Mouse (Mus musculus) naive thymus-derived CD4-positive, alpha-beta T cell, adult 2 months (primary cell): ENCODE data around the gene Cldnd1.
A peak's percentile ranks its signal among the peaks of the same experiment; 100 is the strongest.

ENCODE experiments used
- DNase-seq: peaks from one replicate; pipeline ENCODE4 v3.0.0-alpha.2; 2011; ENCODE audit warnings: low read depth

Gene Cldnd1

DNA sequence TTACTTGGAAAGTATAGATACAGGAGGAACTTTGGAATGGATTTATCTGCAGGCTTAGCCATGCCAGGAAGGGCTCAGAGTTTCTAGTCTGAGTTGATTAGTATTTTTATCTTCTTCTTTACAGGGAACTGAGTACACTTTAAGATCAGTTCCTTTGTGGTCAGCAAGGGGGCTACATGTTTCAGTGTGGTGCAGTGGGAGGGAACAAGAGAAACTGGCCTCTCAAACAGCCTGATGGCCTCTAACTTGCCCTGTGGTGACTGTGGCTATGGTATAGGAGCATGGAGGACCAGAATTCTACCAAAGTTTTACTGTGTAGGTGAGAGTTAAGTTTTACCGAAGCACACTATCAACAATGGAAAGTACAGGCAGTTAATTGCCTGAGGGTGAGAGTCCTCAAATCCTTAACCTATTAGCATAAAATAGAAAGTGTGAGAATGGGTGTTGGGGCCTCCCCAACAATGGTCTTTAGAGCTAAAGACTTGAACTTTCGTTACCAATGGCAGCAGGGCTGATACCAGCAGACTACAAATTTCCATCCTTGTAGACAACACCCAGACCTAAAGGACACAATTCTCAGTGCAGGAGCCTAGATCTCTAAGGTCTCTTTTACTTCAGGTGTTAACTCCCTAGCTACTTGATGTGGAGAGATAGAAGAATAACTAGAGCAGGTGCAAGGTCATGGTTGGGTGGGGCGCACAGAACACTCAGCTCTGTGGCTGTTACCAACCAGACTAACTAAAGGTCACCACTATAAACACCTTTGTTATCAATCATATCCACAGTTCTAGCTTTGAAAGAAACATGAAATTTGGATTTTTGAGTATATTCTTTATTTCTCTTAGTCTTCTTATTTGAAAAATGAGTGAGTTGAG lies 18.9 kb upstream of the Cldnd1 start:
- no peak for DNase-seq

GRCm38 (mm10) chr16:58709536-58709935 lies 18.2 kb upstream of the Cldnd1 start:
- DNase-seq = no peak

DNA sequence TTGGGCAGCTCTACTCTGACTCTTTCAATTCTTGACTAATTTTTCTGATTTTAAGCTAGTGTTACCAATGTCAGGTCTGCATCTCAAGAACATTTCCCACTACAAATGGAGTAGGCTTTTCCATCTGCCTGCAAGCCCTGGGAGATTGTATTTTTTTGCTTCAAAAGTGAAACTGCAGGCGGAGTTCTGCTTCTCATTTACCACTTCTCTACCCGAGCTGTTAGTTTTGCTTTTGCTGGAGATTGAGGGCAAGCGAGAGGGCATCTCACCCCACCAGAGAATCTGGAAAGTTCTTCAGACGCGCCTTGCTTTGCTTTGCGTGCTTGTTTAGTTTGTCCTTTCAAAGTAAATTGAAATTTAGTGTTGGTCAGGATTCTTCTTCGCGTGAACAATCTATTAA lies 15.5 kb upstream of the Cldnd1 start:
- peak; percentile 27 for DNase-seq

GRCm38 (mm10) chr16:58713128-58713527 lies 14.6 kb upstream of the Cldnd1 start:
- no peak for DNase-seq

GRCm38 (mm10) chr16:58715018-58715417 lies 12.7 kb upstream of the Cldnd1 start:
- no peak for DNase-seq

GRCm38 (mm10) chr16:58718666-58719120 lies 9.0 kb upstream of the Cldnd1 start, which contains the start of gene Gpr15:
Gpr15 (minus strand) TSS chr16:58719070.
- peak; percentile 41 for DNase-seq

- DNase-seq = no peak
Measured at GRCm38 (mm10) chr16:58722292-58722691, 5.4 kb upstream of the Cldnd1 start.

- DNase-seq = no peak
Measured at GRCm38 (mm10) chr16:58726680-58727476, 832 bp upstream of the Cldnd1 start.

DNA sequence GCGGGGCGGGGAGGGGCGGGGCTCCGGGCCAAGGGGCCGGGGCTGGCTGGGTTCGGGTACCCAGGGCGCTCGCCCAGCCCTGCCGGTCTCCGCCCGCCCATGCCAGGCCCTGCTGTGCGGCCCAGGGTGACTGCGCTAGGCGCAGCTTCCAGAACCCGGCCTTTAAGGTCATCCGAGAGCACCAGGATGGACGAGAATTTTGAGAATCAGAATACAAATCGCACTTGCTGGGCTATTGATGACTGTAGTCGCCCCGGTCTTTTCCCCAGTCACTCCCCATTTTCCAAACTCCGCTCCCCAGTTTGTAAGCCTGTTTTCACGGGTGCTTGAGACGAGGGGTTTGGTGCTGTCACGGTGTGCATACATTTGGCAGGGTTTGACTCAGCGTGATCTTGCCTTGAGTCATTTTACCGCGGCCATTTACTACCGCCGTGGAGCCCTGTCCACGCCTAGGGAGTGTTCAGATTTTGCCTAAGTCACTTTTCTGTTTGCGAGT lies 514 bp downstream of the Cldnd1 start:
- DNase-seq = no peak

DNA sequence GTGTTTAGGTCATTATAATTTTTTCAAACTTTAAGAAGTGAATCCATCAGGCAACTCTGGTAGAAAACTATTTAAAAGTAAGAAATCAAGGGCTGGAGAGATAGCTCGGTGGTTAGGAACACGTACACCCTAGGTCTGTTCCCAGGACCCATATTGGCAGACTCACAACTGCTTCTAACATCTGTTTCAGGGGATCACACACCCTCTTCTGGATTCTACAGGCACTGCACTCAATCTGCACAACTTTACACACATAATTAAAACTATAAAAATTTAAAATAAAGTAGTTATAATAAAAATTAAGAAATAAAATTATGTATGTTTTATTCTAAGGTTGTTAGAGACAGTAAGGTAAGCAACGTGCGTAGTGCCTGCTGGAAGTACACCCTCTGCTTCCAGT lies 10.5 kb downstream of the Cldnd1 start:
- DNase-seq = no peak

DNA sequence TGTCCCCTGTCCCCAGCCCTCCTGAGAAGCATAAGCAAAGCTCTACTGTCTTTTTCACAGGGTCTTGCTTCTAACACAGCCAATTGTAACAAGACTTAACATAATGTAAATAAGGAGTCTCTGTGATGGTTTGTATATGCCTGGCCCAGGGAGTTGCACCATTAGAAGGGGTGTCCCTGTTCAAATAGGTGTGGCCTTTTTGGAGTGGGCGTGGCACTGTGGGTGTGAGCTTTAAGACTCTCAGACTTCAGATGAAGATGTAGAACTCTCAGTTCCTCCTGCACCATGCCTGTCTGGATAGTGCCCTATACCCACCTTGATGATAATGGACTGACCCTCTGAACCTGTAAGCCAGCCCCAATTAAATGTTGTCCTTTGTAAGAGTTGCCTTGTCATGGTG lies 11.1 kb downstream of the Cldnd1 start:
- no peak for DNase-seq

- DNase-seq = no peak
Measured at GRCm38 (mm10) chr16:58740751-58741150, 13.0 kb downstream of the Cldnd1 start.

- no peak for DNase-seq
Measured at GRCm38 (mm10) chr16:58746715-58747114, 19.0 kb downstream of the Cldnd1 start.

DNA sequence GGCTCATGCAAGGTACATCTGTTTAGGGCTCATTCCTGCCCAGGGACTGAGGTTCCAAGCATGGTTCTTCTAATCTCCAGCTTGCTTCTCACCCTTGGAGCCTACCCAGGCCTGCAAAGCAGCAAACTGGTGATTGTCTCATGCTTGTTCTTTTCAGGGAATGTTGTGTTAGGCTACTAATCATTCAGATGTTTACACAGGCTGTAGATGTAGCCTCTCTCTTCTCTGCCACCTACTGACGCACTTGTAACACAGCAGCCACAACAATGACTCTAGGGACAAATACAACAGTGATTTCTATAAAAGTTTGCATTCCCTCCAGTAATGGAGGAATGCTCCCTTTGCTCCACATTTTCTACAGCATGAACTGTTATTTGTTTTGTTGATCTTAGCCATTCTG lies 23.6 kb downstream of the Cldnd1 start:
- peak; percentile 22 for DNase-seq

DNA sequence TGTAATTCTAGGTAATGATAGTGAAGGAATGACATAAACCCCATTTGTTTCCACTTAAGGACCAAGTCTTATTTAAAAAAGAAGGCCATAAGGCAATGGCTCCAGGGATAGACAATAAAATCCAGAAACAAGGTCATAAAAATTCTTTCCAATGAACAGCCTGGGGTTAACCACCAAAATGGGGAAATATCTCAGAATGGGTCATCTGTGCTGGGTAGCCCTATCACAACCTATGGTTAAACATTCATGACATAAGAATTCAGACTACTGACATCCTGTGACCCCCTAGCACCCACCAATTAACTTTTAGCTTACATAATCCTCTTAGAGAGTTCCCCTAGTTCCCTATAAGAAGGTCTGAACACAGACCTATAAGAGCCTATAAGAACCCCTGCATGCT lies 28.5 kb downstream of the Cldnd1 start:
- no peak for DNase-seq

DNA sequence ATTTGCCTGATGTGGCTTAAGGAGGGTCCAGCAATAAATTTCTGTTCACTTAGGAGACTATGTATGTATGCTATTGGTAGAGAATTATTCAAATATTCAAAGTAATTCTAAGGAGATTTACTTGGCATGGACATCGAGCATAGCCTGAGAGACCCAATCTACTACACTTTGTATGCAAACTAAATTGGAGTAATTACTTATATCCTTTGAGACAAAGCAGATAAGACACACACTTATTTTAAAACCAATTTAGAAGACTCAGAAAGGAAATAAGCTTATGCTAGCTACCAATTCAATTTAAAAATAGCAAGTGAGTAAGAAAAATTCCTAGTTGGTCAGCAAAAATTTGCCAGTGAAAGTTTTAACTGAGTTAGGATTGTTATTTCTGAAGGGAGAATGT lies 35.4 kb downstream of the Cldnd1 start, which contains the start of gene Olfr172:
Olfr172 (minus strand) TSS at position 101 of the 400 bp plus-strand sequence.
- DNase-seq = no peak
